Mouse (Mus musculus) liver, embryonic 15.5 days (tissue): Measurements from ENCODE around the gene Stkld1. TPM values are rescaled to one million over a fixed set of nuclear protein-coding genes. Genes with fewer than 3 reads are reported as not detected.

Source experiments
- ATAC-seq: fragments of 200-750 bp; cut with Nextera tagmentation; 2 replicates; pipeline ENCODE4 v1.8.0; 2017; ENCODE audit warnings: moderate number of reproducible peaks, mild to moderate bottlenecking, moderate library complexity; ENCODE audit not compliant: insufficient read depth
- H3K27ac ChIP-seq: fragments of 300-500 bp; sonication (generic); replicated peaks from 2 replicates; pipeline ENCODE4 v1.5.1; 2015; ENCODE audit warnings: mild to moderate bottlenecking, inconsistent platforms
- H3K27me3 ChIP-seq: fragments of 300-500 bp; sonication (generic); 2 replicates; pipeline ENCODE4 v1.6.1; 2015; ENCODE audit warnings: mild to moderate bottlenecking, inconsistent platforms
- H3K36me3 ChIP-seq: fragments of 300-500 bp; sonication (generic); replicated peaks from 2 replicates; pipeline ENCODE4 v1.6.1; 2015; ENCODE audit warnings: moderate library complexity, mild to moderate bottlenecking, inconsistent platforms
- H3K4me1 ChIP-seq: fragments of 300-500 bp; sonication (generic); replicated peaks from 2 replicates; pipeline ENCODE4 v1.6.1; 2015; ENCODE audit warnings: inconsistent platforms
- H3K4me2 ChIP-seq: fragments of 300-500 bp; sonication (generic); 2 replicates; pipeline ENCODE4 v1.6.1; 2015; ENCODE audit warnings: moderate library complexity, mild to moderate bottlenecking, inconsistent platforms
- H3K4me3 ChIP-seq: fragments of 300-500 bp; sonication (generic); replicated peaks from 2 replicates; pipeline ENCODE4 v1.5.1; 2015; ENCODE audit warnings: mild to moderate bottlenecking, inconsistent platforms
- H3K9ac ChIP-seq: fragments of 300-500 bp; sonication (generic); 2 replicates; pipeline ENCODE4 v1.6.1; 2015; ENCODE audit warnings: moderate library complexity, mild to moderate bottlenecking, inconsistent platforms
- H3K9me3 ChIP-seq: fragments of 300-500 bp; sonication (generic); replicated peaks from 2 replicates; pipeline ENCODE4 v1.6.1; 2016; ENCODE audit warnings: inconsistent platforms
- WGBS: fragments of 180-500 bp; shearing (Covaris S2); methylation state at CpG from one replicate; pipeline ENCODE4 v1.1.7; 2015; ENCODE audit warnings: mixed read lengths; ENCODE audit not compliant: insufficient replicate concordance; 5-methylcytosine and 5-hydroxymethylcytosine counted together
- polyA plus RNA-seq: library from polyadenylated mRNA; unstranded; fragments of >200 nt; fragmentation: Nextera tagmentation; extraction: Ambion mirVana; gene quantifications from 2 replicates; pipeline ENCODE4 v1.2.1, GENCODE M21; 2015

Stkld1 gene
- polyA plus RNA-seq, 1 experiment from 2014 or later, result 0.06 TPM

DNA sequence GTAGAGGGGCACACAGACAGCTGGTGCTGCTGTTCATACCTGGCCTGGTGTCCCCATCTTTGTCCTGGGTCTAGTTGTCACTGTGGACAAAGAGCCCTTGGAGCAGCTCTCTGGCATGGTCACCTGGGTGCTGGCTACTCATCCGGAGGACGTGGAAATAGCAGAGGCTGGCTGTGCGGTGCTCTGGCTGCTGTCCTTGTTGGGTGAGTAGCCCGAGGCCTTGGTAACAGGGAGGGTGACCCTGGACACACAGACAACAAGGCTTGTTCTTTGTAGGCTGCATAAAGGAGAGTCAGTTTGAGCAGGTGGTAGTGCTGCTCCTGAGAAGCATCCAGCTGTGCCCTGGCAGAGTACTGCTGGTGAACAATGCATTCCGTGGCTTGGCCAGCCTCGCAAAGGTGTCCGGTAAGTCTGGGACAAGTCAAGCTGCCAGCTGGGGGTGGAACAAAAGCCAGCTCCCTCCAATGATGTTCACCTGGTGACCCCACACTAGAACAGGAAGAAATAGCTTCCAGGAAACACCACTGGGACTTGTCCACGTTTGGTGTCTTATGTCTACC lies 17.6 kb downstream of the Stkld1 start:
- Histone ChIP-seq H3K27me3 (no peaks in the 10 kb centered on the region), H3K9ac (no peak overlapping the region), H3K4me2 (no peak overlapping the region), H3K36me3 (peaks cover 59% of the 10 kb centered on the region), H3K27ac (no peak overlapping the region), H3K9me3 (no peaks in the 10 kb centered on the region), H3K4me1 (no peaks in the 10 kb centered on the region; the same call in 1 of the 2 replicates), H3K4me3 (no peak overlapping the region)
- no peak for ATAC-seq
- WGBS, result 83% methylated on average over 8 of the region's 8 CpGs

DNA sequence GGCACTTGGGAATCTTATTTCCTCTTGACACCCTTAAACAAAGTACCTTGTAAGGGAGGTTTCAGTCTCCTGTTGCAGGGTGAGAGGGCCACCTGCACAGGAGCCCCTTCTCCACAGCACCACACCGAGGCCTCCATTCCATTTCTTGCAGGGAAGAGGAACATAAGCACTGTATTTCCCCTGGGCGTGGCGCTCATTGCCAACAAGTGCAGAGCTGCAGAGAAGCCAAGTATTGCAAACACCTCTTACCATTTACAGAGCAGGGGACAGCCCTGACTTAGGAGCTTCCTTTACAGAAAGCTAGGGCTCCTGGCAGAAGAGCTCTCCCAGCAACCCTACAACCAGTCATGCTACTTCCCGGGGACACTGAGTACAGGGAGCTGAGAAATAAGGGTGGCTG lies 18.3 kb downstream of the Stkld1 start:
- H3K9ac ChIP-seq, result no peak overlapping the region
- H3K4me1 ChIP-seq, result no peaks in the 10 kb centered on the region; the same call in 1 of the 2 replicates
- ATAC-seq, result no peak
- 69% methylated on average over 4 of the region's 4 CpGs for WGBS
- no peak overlapping the region for H3K4me3 ChIP-seq
- H3K27ac ChIP-seq, result no peak overlapping the region
- no peaks in the 10 kb centered on the region for H3K27me3 ChIP-seq
- H3K9me3 ChIP-seq, result no peaks in the 10 kb centered on the region
- H3K4me2 ChIP-seq, result no peak overlapping the region
- H3K36me3 ChIP-seq, result peaks cover 67% of the 10 kb centered on the region

DNA sequence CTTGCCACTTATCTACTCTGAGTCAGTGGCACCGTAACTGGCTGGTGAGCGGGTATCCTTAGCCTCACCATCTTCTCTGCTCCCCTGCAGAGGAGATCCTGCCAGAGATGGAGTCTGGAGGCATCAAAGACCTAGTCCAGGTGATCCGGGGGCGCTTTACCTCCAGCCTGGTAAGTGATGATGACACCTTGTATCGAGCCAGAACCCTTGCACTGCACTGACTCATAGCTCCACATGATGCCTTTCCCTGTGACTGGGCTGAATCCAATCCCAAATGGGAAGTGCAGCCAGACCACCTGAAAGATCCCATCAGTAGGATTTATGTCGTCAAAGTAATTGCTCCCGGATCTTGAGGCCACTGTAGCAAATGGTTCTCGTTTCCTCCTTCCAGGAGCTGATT lies 19.0 kb downstream of the Stkld1 start:
- Histone ChIP-seq H3K9me3 (no peaks in the 10 kb centered on the region), H3K9ac (no peak overlapping the region), H3K4me1 (peaks cover 2% of the 10 kb centered on the region; the same call in 1 of the 2 replicates), H3K27me3 (no peaks in the 10 kb centered on the region), H3K4me3 (no peak overlapping the region), H3K27ac (no peak overlapping the region), H3K36me3 (peaks cover 73% of the 10 kb centered on the region), H3K4me2 (no peak overlapping the region)
- WGBS, result 81% methylated on average over 8 of the region's 8 CpGs
- ATAC-seq, result no peak

DNA sequence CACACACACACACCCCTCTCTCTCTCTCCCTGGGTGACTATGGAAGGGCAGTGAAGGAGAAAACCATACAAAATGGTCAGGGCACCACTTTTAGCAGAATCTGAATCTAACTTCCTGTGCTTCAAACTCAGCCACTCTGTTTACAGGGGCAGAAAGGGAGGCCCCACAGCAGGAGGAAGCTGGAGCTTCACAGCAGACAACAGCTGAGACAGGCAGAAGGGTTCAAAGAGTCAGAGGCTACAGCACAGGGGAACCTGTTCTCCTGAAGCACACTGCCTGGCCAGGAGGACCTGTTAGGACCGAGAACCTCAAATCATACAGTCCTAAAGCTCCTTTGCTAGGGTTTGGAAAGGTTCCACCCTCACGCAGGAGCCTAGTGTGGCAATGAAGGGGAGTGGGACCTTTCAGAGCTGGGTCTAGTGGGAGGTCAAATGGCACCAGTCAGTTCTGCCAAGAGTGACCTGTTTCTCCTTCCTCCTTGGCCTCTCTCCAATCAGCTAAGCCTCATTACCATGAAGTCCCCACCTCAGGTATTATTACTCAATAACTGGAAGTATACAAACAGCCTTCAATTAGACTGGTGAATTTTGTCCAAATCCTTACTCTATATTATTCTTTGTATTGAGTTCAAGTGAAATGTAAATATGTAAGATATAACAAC lies 21.0 kb downstream of the Stkld1 start:
- ATAC-seq, result no peak
- H3K36me3 ChIP-seq, result peaks cover 85% of the 10 kb centered on the region
- H3K9me3 ChIP-seq, result no peaks in the 10 kb centered on the region
- H3K27ac ChIP-seq, result no peak overlapping the region
- H3K4me1 ChIP-seq, result peaks cover 4% of the 10 kb centered on the region; the same call in 1 of the 2 replicates
- no peak overlapping the region for H3K4me3 ChIP-seq
- H3K9ac ChIP-seq, result no peak overlapping the region
- H3K4me2 ChIP-seq, result no peak overlapping the region
- WGBS, result 76% methylated on average over 2 of the region's 2 CpGs
- no peaks in the 10 kb centered on the region for H3K27me3 ChIP-seq

DNA sequence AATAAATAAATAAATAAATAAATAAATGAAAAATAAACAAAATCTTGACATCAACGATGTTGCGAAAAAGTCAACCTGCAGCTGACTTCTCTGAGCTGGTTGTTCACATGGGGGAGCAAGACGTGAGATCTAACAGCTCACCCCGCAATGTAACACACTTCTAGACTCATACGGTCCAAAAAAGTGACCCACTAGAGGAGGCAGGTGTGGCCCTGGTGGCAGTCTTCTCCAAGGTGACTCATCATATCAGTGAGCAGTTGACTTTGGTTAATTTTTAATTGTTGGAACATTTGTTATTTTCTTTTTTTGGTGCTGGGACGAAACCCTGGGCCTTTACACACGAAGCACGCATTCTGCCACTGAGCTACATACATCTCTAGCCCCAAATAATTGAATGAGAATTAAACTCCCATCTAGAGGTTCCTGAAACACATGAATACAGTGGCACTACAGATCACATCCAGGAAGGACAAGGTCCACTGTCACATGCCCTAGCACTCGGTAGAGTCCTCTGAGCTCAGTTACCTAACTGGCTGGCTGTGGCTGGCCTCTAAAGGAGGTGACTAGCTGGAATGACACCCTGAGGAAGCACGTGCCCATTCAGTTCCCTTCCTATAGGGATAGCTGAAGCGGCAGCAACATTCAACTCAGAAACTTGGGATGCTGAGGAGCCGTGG lies 23.1 kb downstream of the Stkld1 start:
- Histone ChIP-seq H3K4me1 (peaks cover 10% of the 10 kb centered on the region), H3K9ac (no peak overlapping the region), H3K27ac (peak overlapping the region; percentile 45), H3K27me3 (no peaks in the 10 kb centered on the region), H3K36me3 (peaks cover 92% of the 10 kb centered on the region), H3K4me3 (no peak overlapping the region), H3K4me2 (no peak overlapping the region), H3K9me3 (no peaks in the 10 kb centered on the region)
- WGBS, result 76% methylated on average over 12 of the region's 12 CpGs
- ATAC-seq, result peak; percentile 72

DNA sequence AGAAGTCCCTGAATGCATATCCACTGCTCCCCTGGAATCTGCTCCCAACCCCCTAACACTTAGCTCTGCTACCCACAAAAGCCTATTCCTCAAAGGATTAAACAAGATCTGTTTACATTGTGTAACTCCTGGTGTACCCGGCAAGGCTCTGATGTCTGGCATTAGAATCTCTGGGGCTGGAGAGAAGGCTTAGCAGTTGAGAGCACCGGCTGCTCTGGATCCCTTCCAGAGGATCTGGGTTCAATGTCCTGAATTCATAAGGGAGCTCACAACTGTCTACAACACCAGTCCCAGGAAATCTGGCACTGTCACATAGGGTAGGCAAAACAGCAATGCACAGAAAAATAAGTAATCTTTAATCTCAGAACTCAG lies 23.6 kb downstream of the Stkld1 start:
- Histone ChIP-seq H3K4me1 (peaks cover 15% of the 10 kb centered on the region), H3K27ac (peak overlapping the region; percentile 45), H3K4me2 (no peak overlapping the region), H3K9ac (no peak overlapping the region), H3K9me3 (no peaks in the 10 kb centered on the region), H3K27me3 (no peaks in the 10 kb centered on the region), H3K4me3 (no peak overlapping the region), H3K36me3 (peaks cover 91% of the 10 kb centered on the region)
- WGBS, result 77% methylated on average over 2 of the region's 2 CpGs
- peak; percentile 40 for ATAC-seq

DNA sequence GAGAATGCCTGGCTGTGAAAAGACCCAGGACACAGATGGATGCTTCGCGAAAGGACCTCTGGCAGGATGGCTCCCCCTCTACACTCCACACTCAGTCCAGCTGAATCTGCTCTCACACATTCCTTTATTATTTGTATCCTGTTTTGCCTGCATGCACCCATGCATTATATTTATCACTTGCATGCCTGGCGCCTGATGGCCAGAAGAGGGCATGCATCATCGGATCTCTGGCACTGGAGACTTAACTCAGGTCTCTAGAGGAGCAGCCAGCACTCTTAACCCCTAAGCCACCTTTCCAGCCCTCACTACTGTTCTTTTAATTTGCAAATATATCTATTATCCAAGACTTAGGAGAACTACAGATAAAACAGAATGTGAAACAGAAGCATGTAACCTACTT lies 26.9 kb downstream of the Stkld1 start:
- WGBS, result 68% methylated on average over 4 of the region's 4 CpGs

DNA sequence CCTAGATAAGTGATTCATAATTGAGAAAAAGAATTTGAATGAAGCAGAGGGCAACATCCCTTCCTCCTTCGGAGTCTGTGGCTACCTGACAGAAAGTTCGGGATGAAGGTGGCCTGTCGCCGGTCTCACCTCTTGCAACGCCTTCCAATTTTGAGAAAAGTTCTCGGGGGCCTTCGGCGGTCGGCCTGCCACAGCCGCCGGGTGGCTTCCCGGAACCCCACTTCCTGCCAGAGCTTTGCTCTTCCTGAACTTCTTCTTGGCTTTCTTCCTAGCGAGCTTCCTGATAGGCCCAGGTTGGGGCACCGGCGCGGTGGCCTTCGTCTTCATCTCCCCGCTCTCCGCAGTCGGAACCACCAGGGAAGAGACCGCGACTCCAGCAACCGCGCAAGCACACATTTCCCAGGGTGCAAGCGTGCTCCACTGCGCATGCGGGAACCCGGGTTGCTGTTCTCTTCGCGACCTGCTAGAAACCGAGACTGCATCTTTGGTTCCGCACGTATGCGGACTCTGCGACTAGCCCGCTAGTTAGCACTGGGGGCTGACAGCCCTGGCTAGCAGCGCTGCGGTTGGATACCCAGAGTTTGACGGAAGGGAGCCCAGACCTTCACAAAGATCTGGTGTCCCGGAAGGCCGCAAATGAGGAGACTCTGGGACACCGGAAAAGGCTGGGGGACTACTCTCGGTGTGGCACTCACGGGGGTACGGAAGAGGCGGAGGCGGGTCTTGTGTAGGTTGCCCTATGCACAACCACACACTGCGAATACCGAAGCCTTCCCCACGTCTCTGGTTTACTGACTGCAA lies 30.3 kb downstream of the Stkld1 start, which contains the start of gene Rexo4:
TSS of gene Rexo4 (minus strand) at position 464 of the 801 bp plus-strand sequence.
- H3K4me2 ChIP-seq, result peak within 1 kb of the TSS; percentile 82
- ATAC-seq, result peak; percentile 93
- no peaks in the 10 kb centered on the region for H3K9me3 ChIP-seq
- peaks cover 26% of the 10 kb centered on the region for H3K36me3 ChIP-seq
- no peaks in the 10 kb centered on the region for H3K27me3 ChIP-seq
- peak within 1 kb of the TSS; percentile 82 for H3K9ac ChIP-seq
- H3K4me1 ChIP-seq, result peaks cover 31% of the 10 kb centered on the region
- peak within 1 kb of the TSS; percentile 83 for H3K4me3 ChIP-seq
- WGBS, result under 1% methylated on average over 50 of the region's 50 CpGs
- H3K27ac ChIP-seq, result peak within 1 kb of the TSS; percentile 96

More for the DNA sequence above, 26.9 kb downstream of the Stkld1 start:
- H3K9ac ChIP-seq, result no peak overlapping the region
- H3K27ac ChIP-seq, result no peak overlapping the region
- ATAC-seq, result no peak
- H3K4me2 ChIP-seq, result no peak overlapping the region
- peaks cover 35% of the 10 kb centered on the region for H3K4me1 ChIP-seq
- no peaks in the 10 kb centered on the region for H3K9me3 ChIP-seq
- H3K27me3 ChIP-seq, result no peaks in the 10 kb centered on the region
- H3K4me3 ChIP-seq, result no peak overlapping the region
- H3K36me3 ChIP-seq, result peaks cover 59% of the 10 kb centered on the region

DNA sequence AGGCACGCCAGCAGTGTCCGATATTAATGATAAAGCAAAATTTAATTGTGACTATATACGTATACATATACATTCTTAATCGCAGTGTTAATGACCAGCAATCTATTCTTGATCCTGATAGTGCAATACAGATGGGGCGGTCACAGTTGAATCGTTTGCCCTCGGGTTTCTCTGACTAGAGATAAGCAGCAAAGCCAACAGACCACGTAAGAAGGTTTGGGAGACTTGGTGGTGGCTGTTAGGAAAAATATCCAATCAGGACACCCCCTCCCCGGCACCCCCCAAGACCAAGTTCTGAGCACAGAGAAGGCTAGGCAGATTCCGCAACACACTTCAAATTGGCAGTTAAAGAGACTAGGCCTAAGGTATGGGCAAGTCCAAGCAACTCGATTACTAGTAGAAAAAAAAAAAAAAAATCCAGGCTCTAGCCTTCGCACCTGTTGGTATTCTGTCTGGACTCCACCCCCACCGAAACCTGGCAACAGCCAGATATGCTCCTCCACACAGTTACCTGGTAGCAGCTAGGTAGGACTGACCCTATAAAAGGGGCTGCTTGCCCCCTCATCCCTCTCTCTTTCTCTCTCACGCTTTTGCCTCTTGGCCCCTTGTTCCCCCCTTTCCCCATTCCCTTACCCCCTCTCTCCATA lies 31.0 kb downstream of the Stkld1 start:
- Histone ChIP-seq H3K9me3 (no peaks in the 10 kb centered on the region), H3K27ac (peak overlapping the region; percentile 96), H3K27me3 (no peaks in the 10 kb centered on the region), H3K9ac (peak overlapping the region; percentile 82), H3K4me1 (peaks cover 31% of the 10 kb centered on the region), H3K4me3 (peak overlapping the region; percentile 83), H3K36me3 (peaks cover 22% of the 10 kb centered on the region), H3K4me2 (peak overlapping the region; percentile 82)
- 15% methylated on average over 14 of the region's 14 CpGs for WGBS
- peak; percentile 19 for ATAC-seq

DNA sequence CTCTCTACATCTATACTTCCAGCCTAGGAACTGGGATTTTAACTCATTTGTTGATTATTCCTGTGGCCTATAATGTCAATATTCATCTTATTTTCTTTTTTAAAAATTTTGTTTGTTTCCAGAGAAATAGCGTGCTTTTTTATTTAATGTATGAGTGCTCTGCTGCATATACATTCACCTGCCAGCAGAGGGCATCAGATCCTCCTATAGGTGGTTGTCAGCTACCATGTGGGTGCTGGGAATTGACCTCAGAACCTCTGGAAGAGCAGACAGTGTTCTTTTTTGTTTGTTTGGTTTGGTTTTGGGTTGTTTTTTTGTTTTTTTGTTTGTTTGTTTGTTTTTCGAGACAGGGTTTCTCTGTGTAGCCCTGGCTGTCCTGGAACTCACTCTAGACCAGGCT lies 33.4 kb downstream of the Stkld1 start:
- H3K9me3 ChIP-seq, result no peaks in the 10 kb centered on the region
- no peak overlapping the region for H3K9ac ChIP-seq
- no peak overlapping the region for H3K27ac ChIP-seq
- no peaks in the 10 kb centered on the region for H3K27me3 ChIP-seq
- ATAC-seq, result no peak
- 62% methylated on average over 2 of the region's 2 CpGs for WGBS
- H3K4me2 ChIP-seq, result no peak overlapping the region
- H3K4me1 ChIP-seq, result peaks cover 22% of the 10 kb centered on the region
- H3K4me3 ChIP-seq, result no peak overlapping the region
- H3K36me3 ChIP-seq, result peaks cover 1% of the 10 kb centered on the region
